8 mouse cellular contexts compared by ENCODE assay signal in genomic region chr10:9901697-9902239, GRCm38 (mm10). TPM values are rescaled to one million over a fixed set of nuclear protein-coding genes. Genes with fewer than 3 reads are reported as not detected.
DNase-seq lines count a peak whose midpoint lies in the region; ATAC-seq lines count a peak whose summit lies in the region.

No protein-coding gene starts in this region.

- H3K9ac ChIP-seq in hindbrain, embryonic 12.5 days = peak overlapping the region; percentile 89

- DNase-seq in Muller cell, postnatal 12 days (ENCODE audit: inconsistent ontology term) = peak; percentile 91
- DNase-seq in cerebellum, adult 9-11 months = peak; percentile 90
- DNase-seq in frontal cortex, postnatal 10 days (ENCODE audit: low spot score in 2 of 2) = peak; percentile 78 to 89
- DNase-seq in layer of hippocampus, postnatal 14 days (ENCODE audit: low spot score in 2 of 2) = peak; percentile 74 to 96
- peak; percentile 77 for DNase-seq in lung, postnatal 14 days
- DNase-seq in retina, adult 2 months (ENCODE audit: low read depth, low spot score) = peak; percentile 63
- DNase-seq in thymus, postnatal 36 days = peak; percentile 78 to 85

- ATAC-seq in hindbrain, embryonic 12.5 days (ENCODE audit: low FRiP score) = peak; percentile 90

- H3K4me2 ChIP-seq in hindbrain, embryonic 12.5 days (replicated peaks) = peak overlapping the region; percentile 93

- no peaks in the 10 kb centered on the region for H3K36me3 ChIP-seq in hindbrain, embryonic 12.5 days

- no peaks in the 10 kb centered on the region for H3K9me3 ChIP-seq in hindbrain, embryonic 12.5 days (replicated peaks)

- 0% methylated on average over 16 of the region's 16 CpGs for WGBS in hindbrain, embryonic 12.5 days

- peak overlapping the region; percentile 69 for H3K4me3 ChIP-seq in hindbrain, embryonic 12.5 days

- H3K4me1 ChIP-seq in hindbrain, embryonic 12.5 days = peaks cover 16% of the 10 kb centered on the region

- peak overlapping the region; percentile 97 for H3K27ac ChIP-seq in hindbrain, embryonic 12.5 days

- H3K27me3 ChIP-seq in hindbrain, embryonic 12.5 days = 0 out of 2 replicates have a peak, but pooled peaks cover 3% of the 10 kb centered on the region

RNA-seq across cellular contexts. Expression of gene Stxbp5, which starts 0.9 kb away (rescaled TPM):
- 8.8 and 9.1 TPM in 2 replicates for polyA plus RNA-seq in hindbrain, embryonic 12.5 days (2016; fragmentation: Nextera tagmentation; extraction: Ambion mirVana)
- total RNA-seq in layer of hippocampus, postnatal 14 days (2021) = 100 to 1,000 TPM in 1 of 2 experiments, 10 to 100 TPM in 1; 99.8 to 104 TPM

Comparison
In these comparisons a context has a peak if more than half of its experiments do, and no peak if none do; other contexts are left out.
1. Peak in every context shown above with its lines: DNase-seq, ATAC-seq, H3K4me3 ChIP-seq and H3K27ac ChIP-seq.